ENCODE assay signal across 9 mouse cellular contexts in the genomic region with DNA sequence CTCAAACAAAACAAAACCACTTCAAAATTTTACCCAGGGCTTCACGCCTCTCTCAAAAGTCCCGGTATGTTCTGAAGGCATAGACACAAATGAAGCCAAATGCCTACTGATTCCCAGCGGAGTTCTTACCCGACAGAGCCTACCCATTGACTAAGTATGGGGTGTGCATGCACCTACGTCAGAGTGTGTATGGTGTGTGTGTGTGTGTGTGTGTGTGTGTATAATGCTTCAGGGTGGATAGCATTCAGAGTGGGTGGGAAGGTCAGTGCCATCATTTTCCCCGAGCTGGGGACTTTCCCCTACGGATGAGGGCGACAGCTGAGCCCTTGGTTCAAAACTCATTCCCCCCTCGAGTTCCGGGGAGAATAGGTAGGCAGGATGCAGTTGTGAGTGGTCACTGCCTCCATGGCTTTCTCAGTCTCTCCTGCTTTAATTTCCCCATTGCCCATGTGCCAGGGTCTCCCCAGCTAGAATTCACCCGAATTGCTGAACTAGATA. TPM values are rescaled to one million over a fixed set of nuclear protein-coding genes. Genes with fewer than 3 reads are reported as not detected.
DNase-seq lines count a peak whose midpoint lies in the region; ATAC-seq and TF ChIP-seq lines count a peak whose summit lies in the region.
"Had no signal": no experiment of that assay in that cellular context is flagged by ENCODE, and none has a peak within 500 bp of the region (broad histone marks: within the 10 kb centered on the region; RNA-seq: fewer than 3 reads in every experiment).

No protein-coding gene starts in this region.

- no peaks in the 10 kb centered on the region for H3K36me3 ChIP-seq in embryonic facial prominence, embryonic 10.5 days (replicated peaks)
- no peaks in the 10 kb centered on the region for H3K36me3 ChIP-seq in myocyte (ENCODE audit: control insufficient read depth, insufficient read depth)

- no peak overlapping the region for H3ac ChIP-seq in myocyte (ENCODE audit: control insufficient read depth, insufficient read length)

- peaks cover 55% of the 10 kb centered on the region for H3K4me1 ChIP-seq in embryonic facial prominence, embryonic 10.5 days

- H3K27ac ChIP-seq in layer of hippocampus, adult 2 months = peak overlapping the region; percentile 91
- peak overlapping the region; percentile 92 for H3K27ac ChIP-seq in embryonic facial prominence, embryonic 10.5 days (replicated peaks)

- H3K4me3 ChIP-seq in layer of hippocampus, adult 2 months = no peak overlapping the region
- H3K4me3 ChIP-seq in embryonic facial prominence, embryonic 10.5 days = peak overlapping the region; percentile 61
- peak overlapping the region; percentile 40 for H3K4me3 ChIP-seq in myocyte

- peak; percentile 4 for ATAC-seq in inflammation-experienced regulatory T-cells, adult 6 months

- TF ChIP-seq POLR2A in myocyte (IDR thresholded peaks at IDR 0.05; ENCODE audit: insufficient read length, low read depth) = no peak

- H3K27me3 ChIP-seq in embryonic facial prominence, embryonic 10.5 days (replicated peaks; ENCODE audit: low read depth, poor library complexity, severe bottlenecking) = peaks cover 3% of the 10 kb centered on the region; the same call in 1 of the 2 replicates
- no peaks in the 10 kb centered on the region for H3K27me3 ChIP-seq in myocyte (ENCODE audit: control insufficient read depth, insufficient read depth, insufficient read length)

- DNase-seq in layer of hippocampus, adult 2 months (ENCODE audit: low spot score in 2 of 2) = no peak
- DNase-seq in layer of hippocampus, adult 8-10 months (ENCODE audit: low spot score in 2 of 2) = no peak
- no peak for DNase-seq in embryonic facial prominence, embryonic 10.5 days (ENCODE audit: low spot score)
- no peak for DNase-seq in right cerebral cortex, adult 2 months (ENCODE audit: low spot score in 2 of 2)
- no peak for DNase-seq in urinary bladder, postnatal 4 days (ENCODE audit: low spot score in 2 of 2)
- DNase-seq in frontal cortex, postnatal 36 days (ENCODE audit: low spot score in 2 of 2) = no peak

- H3K9me3 ChIP-seq in embryonic facial prominence, embryonic 10.5 days = no peaks in the 10 kb centered on the region

- 68% methylated on average over 11 of the region's 11 CpGs for WGBS in embryonic facial prominence, embryonic 10.5 days

- peaks cover 17% of the 10 kb centered on the region for H3K79me2 ChIP-seq in myocyte (ENCODE audit: control insufficient read depth, insufficient read depth)

- TF ChIP-seq CTCF in layer of hippocampus, adult 2 months (conservative IDR thresholded peaks at IDR 0.05) = no peak

- peak overlapping the region; percentile 93 for H3K4me2 ChIP-seq in myocyte (ENCODE audit: low read depth)

TF ChIP-seq in myocyte, 11 proteins besides CTCF, POLR2A, EP300 and RAD21:
- no peak for TF ChIP-seq SRF (IDR thresholded peaks at IDR 0.05; ENCODE audit: control insufficient read depth, insufficient read length, low read depth)
- no peak for TF ChIP-seq E2F4 (IDR thresholded peaks at IDR 0.05; ENCODE audit: insufficient read depth)
- no peak for TF ChIP-seq CEBPB (IDR thresholded peaks at IDR 0.05; ENCODE audit: insufficient read depth, poor library complexity, severe bottlenecking)
- peak in 1 of 3 experiments; percentile 26 for TF ChIP-seq MYOD1 (IDR thresholded peaks at IDR 0.05; ENCODE audit: control insufficient read depth in 1 of 3, insufficient read length in 2 of 3, low read depth in 2 of 3)
- TF ChIP-seq TCF3 (IDR thresholded peaks at IDR 0.05; ENCODE audit: insufficient read length, low read depth) = no peak
- TF ChIP-seq REST (IDR thresholded peaks at IDR 0.05; ENCODE audit: insufficient read depth, insufficient read length) = no peak
- TF ChIP-seq USF1 (IDR thresholded peaks at IDR 0.05; ENCODE audit: low read depth) = no peak
- no peak for TF ChIP-seq MAX (IDR thresholded peaks at IDR 0.05; ENCODE audit: low read depth)
- TF ChIP-seq MYOG (IDR thresholded peaks at IDR 0.05; ENCODE audit: control insufficient read depth in 1 of 3, insufficient read depth in 1 of 3, insufficient read length in 2 of 3, low read depth in 2 of 3) = peak in 1 of 3 experiments; percentile 48
- no peak for TF ChIP-seq TCF12 (IDR thresholded peaks at IDR 0.05; ENCODE audit: insufficient read depth, poor library complexity, severe bottlenecking)

RNA-seq across cellular contexts. Expression of a gene that starts 44.6 kb away (rescaled TPM):
- total RNA-seq in layer of hippocampus, adult 2 months (2021) = 100 to 1,000 TPM; 597 to 622 TPM
- total RNA-seq in layer of hippocampus, adult 8-10 months (2022) = 100 to 1,000 TPM; 662 to 773 (median 703) TPM
- polyA plus RNA-seq in embryonic facial prominence, embryonic 10.5 days (2016; fragmentation: Nextera tagmentation; extraction: Ambion mirVana) = 324 and 353 TPM in 2 replicates
- polyA plus RNA-seq in inflammation-experienced regulatory T-cells, adult 6 months (2017; shearing (Covaris generic)) = 10 to 100 TPM; 24.8 to 27.3 (median 25.3) TPM
- polyA plus RNA-seq in myocyte (2012; fragmentation: generic; extraction: Trizol) = 868 TPM

RNA-seq across cellular contexts. Expression of a gene that starts 45.8 kb away (rescaled TPM):
- 1 to 10 TPM; 1.6 to 2.2 TPM for total RNA-seq in layer of hippocampus, adult 2 months (2021)
- total RNA-seq in layer of hippocampus, adult 8-10 months (2022) = 1 to 10 TPM; 2.7 to 4.1 (median 3.2) TPM
- 0.48 and 0.64 TPM in 2 replicates for polyA plus RNA-seq in embryonic facial prominence, embryonic 10.5 days (2016; fragmentation: Nextera tagmentation; extraction: Ambion mirVana)
- not detected for polyA plus RNA-seq in inflammation-experienced regulatory T-cells, adult 6 months (2017; shearing (Covaris generic))
- polyA plus RNA-seq in myocyte (2012; fragmentation: generic; extraction: Trizol) = 0.05 TPM
- total RNA-seq: gastrocnemius, postnatal 14 days had no signal

RNA-seq across cellular contexts. Expression of a gene that starts 56.7 kb away (rescaled TPM):
- total RNA-seq in layer of hippocampus, adult 2 months (2021) = under 1 TPM; 0.15 to 0.31 TPM
- under 1 TPM; 0.26 to 0.64 (median 0.34) TPM for total RNA-seq in layer of hippocampus, adult 8-10 months (2022)
- polyA plus RNA-seq in embryonic facial prominence, embryonic 10.5 days (2016; fragmentation: Nextera tagmentation; extraction: Ambion mirVana) = 0.07 and 0.19 TPM in 2 replicates
- polyA plus RNA-seq in inflammation-experienced regulatory T-cells, adult 6 months (2017; shearing (Covaris generic)) = under 1 TPM in 1 of 3 experiments, not detected in 2; 0.10 TPM
- not detected for polyA plus RNA-seq in myocyte (2012; fragmentation: generic; extraction: Trizol)
- total RNA-seq: gastrocnemius, postnatal 14 days had no signal

Comparison
In these comparisons a context has a peak if more than half of its experiments do, and no peak if none do; other contexts are left out.
1. RNA of a gene that starts 44.6 kb away (polyA plus RNA-seq): 868 TPM in myocyte (single experiment) and 324 to 353 TPM in embryonic facial prominence, embryonic 10.5 days; 24.8 to 27.3 TPM in inflammation-experienced regulatory T-cells, adult 6 months; every median in the first group is over 10 times any median in the second.